In genomic region chr2:104134150-104135056, GRCm38 (mm10) we compare ENCODE assay signal across 9 mouse cellular contexts. TPM values are rescaled to one million over a fixed set of nuclear protein-coding genes. Genes with fewer than 3 reads are reported as not detected.
DNase-seq lines count a peak whose midpoint lies in the region; ATAC-seq and TF ChIP-seq lines count a peak whose summit lies in the region.
"Had no signal": no experiment of that assay in that cellular context is flagged by ENCODE, and none has a peak within 500 bp of the region (broad histone marks: within the 10 kb centered on the region; RNA-seq: fewer than 3 reads in every experiment).

No protein-coding gene starts in this region.

- WGBS in hindbrain, embryonic 11.5 days = 52% methylated on average over 8 of the region's 8 CpGs
- WGBS in lung, postnatal 0 days = 43% methylated on average over 8 of the region's 8 CpGs

- H3K4me1 ChIP-seq in bone marrow macrophage, adult 2 months (ENCODE audit: control insufficient read depth, insufficient read depth, low read length) = no peaks in the 10 kb centered on the region
- H3K4me1 ChIP-seq in embryonic fibroblast, embryonic 13.5 days (ENCODE audit: control insufficient read depth, insufficient read depth, low read length) = no peaks in the 10 kb centered on the region
- H3K4me1 ChIP-seq in hindbrain, embryonic 11.5 days (replicated peaks; ENCODE audit: control insufficient read depth, insufficient read depth, low read length) = no peaks in the 10 kb centered on the region
- H3K4me1 ChIP-seq in lung, postnatal 0 days (ENCODE audit: insufficient read depth, low read depth, low read length) = no peaks in the 10 kb centered on the region

- peak; percentile 91 for DNase-seq in ES-CJ7 (ENCODE audit: low read depth, low spot score)
- peak; percentile 84 for DNase-seq in hindbrain, embryonic 11.5 days (ENCODE audit: low spot score)
- DNase-seq in layer of hippocampus, adult 2 months (ENCODE audit: low spot score in 2 of 2) = peak; percentile 73 to 74
- DNase-seq in lung, postnatal 0 days (ENCODE audit: low spot score) = peak; percentile 84
- peak; percentile 86 for DNase-seq in retina, postnatal 1 day
- peak; percentile 47 for DNase-seq in urinary bladder, postnatal 25 days (ENCODE audit: low spot score)

- no peak overlapping the region for H3K4me2 ChIP-seq in hindbrain, embryonic 11.5 days (replicated peaks; ENCODE audit: low read depth, low read length)
- H3K4me2 ChIP-seq in lung, postnatal 0 days (replicated peaks; ENCODE audit: low read depth, low read length) = no peak overlapping the region
- H3K4me2 ChIP-seq: heart, embryonic 13.5 days had no signal

- no peaks in the 10 kb centered on the region for H3K9me3 ChIP-seq in hindbrain, embryonic 11.5 days (ENCODE audit: control insufficient read depth, low read length)
- no peaks in the 10 kb centered on the region for H3K9me3 ChIP-seq in lung, postnatal 0 days (ENCODE audit: low read length)
- H3K9me3 ChIP-seq: heart, embryonic 13.5 days had no signal

- ATAC-seq in hindbrain, embryonic 11.5 days (ENCODE audit: low FRiP score) = peak; percentile 64
- peak; percentile 48 for ATAC-seq in lung, postnatal 0 days

- H3K36me3 ChIP-seq in hindbrain, embryonic 11.5 days (ENCODE audit: control insufficient read depth, insufficient read depth, low read length) = no peaks in the 10 kb centered on the region
- no peaks in the 10 kb centered on the region for H3K36me3 ChIP-seq in lung, postnatal 0 days (ENCODE audit: insufficient read depth, low read length)
- H3K36me3 ChIP-seq: heart, embryonic 13.5 days had no signal

- H3K27ac ChIP-seq in bone marrow macrophage, adult 2 months (ENCODE audit: insufficient read depth, low read depth, low read length) = no peak overlapping the region
- no peak overlapping the region for H3K27ac ChIP-seq in embryonic fibroblast, embryonic 13.5 days (ENCODE audit: insufficient read depth, low read length)
- H3K27ac ChIP-seq in hindbrain, embryonic 11.5 days (ENCODE audit: low read depth, low read length) = no peak overlapping the region
- H3K27ac ChIP-seq in layer of hippocampus, adult 2 months = no peak overlapping the region
- no peak overlapping the region for H3K27ac ChIP-seq in lung, postnatal 0 days (ENCODE audit: low read length)
- H3K27ac ChIP-seq: heart, embryonic 13.5 days had no signal

- no peak for TF ChIP-seq POLR2A in bone marrow macrophage, adult 2 months (IDR thresholded peaks at IDR 0.05; ENCODE audit: borderline replicate concordance, low read depth, low read length)
- TF ChIP-seq POLR2A in embryonic fibroblast, embryonic 13.5 days (IDR thresholded peaks at IDR 0.05; ENCODE audit: low read depth, low read length) = no peak

- no peak overlapping the region for H3K9ac ChIP-seq in hindbrain, embryonic 11.5 days (ENCODE audit: low read depth, low read length)
- no peak overlapping the region for H3K9ac ChIP-seq in lung, postnatal 0 days (replicated peaks; ENCODE audit: low read depth)
- H3K9ac ChIP-seq: heart, embryonic 13.5 days had no signal

- no peaks in the 10 kb centered on the region; the same call in 1 of the 2 replicates for H3K27me3 ChIP-seq in hindbrain, embryonic 11.5 days (ENCODE audit: control insufficient read depth, insufficient read depth, low read length)
- no peaks in the 10 kb centered on the region for H3K27me3 ChIP-seq in lung, postnatal 0 days (replicated peaks; ENCODE audit: insufficient read depth, low read length)

- TF ChIP-seq CTCF in bone marrow macrophage, adult 2 months (IDR thresholded peaks at IDR 0.05; ENCODE audit: low read depth, low read length) = peak; percentile 56
- TF ChIP-seq CTCF in embryonic fibroblast, embryonic 13.5 days (IDR thresholded peaks at IDR 0.05; ENCODE audit: borderline replicate concordance, insufficient read depth, low read length) = peak; percentile 36
- TF ChIP-seq CTCF in layer of hippocampus, adult 2 months (conservative IDR thresholded peaks at IDR 0.05) = peak; percentile 97
- TF ChIP-seq CTCF in lung, postnatal 0 days (IDR thresholded peaks at IDR 0.05) = peak; percentile 95

- no peak for TF ChIP-seq EP300 in lung, postnatal 0 days (IDR thresholded peaks at IDR 0.05)

- no peak overlapping the region for H3K4me3 ChIP-seq in bone marrow macrophage, adult 2 months (ENCODE audit: insufficient read depth, low read length)
- no peak overlapping the region for H3K4me3 ChIP-seq in embryonic fibroblast, embryonic 13.5 days (ENCODE audit: insufficient read depth, low read length)
- no peak overlapping the region for H3K4me3 ChIP-seq in hindbrain, embryonic 11.5 days (ENCODE audit: low read depth, low read length)
- no peak overlapping the region for H3K4me3 ChIP-seq in layer of hippocampus, adult 2 months
- H3K4me3 ChIP-seq in lung, postnatal 0 days (ENCODE audit: low read depth, low read length) = no peak overlapping the region
- H3K4me3 ChIP-seq: heart, embryonic 13.5 days had no signal

RNA-seq across cellular contexts. Expression of gene A930018P22Rik, which starts 11.8 kb away (rescaled TPM):
- not detected in 2 replicates for polyA plus RNA-seq in bone marrow macrophage, adult 2 months (2012; ENCODE audit: insufficient read depth, insufficient read length, missing spikeins)
- polyA plus RNA-seq in embryonic fibroblast, embryonic 13.5 days (2011; ENCODE audit: insufficient read length, low read depth, missing spikeins) = not detected in 2 replicates
- polyA plus RNA-seq in hindbrain, embryonic 11.5 days (2014; fragmentation: Nextera tagmentation; extraction: Ambion mirVana) = 0.18 TPM in 1 of 2 replicates, not detected in the other
- not detected for total RNA-seq in layer of hippocampus, adult 2 months (2021)
- 0.14 TPM in 1 of 2 replicates, not detected in the other for polyA plus RNA-seq in lung, postnatal 0 days (2015; fragmentation: Nextera tagmentation; extraction: Ambion mirVana)

RNA-seq across cellular contexts. Expression of gene Cd59a, which starts 38.8 kb away (rescaled TPM):
- polyA plus RNA-seq in bone marrow macrophage, adult 2 months (2012; ENCODE audit: insufficient read depth, insufficient read length, missing spikeins) = 16.3 and 17.4 TPM in 2 replicates
- polyA plus RNA-seq in embryonic fibroblast, embryonic 13.5 days (2011; ENCODE audit: insufficient read length, low read depth, missing spikeins) = 52.5 and 67.1 TPM in 2 replicates
- 31.7 and 32.3 TPM in 2 replicates for polyA plus RNA-seq in hindbrain, embryonic 11.5 days (2014; fragmentation: Nextera tagmentation; extraction: Ambion mirVana)
- total RNA-seq in layer of hippocampus, adult 2 months (2021) = 1 to 10 TPM; 3.0 to 4.4 TPM
- 32.4 and 33.2 TPM in 2 replicates for polyA plus RNA-seq in lung, postnatal 0 days (2015; fragmentation: Nextera tagmentation; extraction: Ambion mirVana)

Comparison
In these comparisons a context has a peak if more than half of its experiments do, and no peak if none do; other contexts are left out.
1. CTCF ChIP-seq: peak in every context shown above with its lines; median percentile 97 in layer of hippocampus, adult 2 months; 95 in lung, postnatal 0 days; 56 in bone marrow macrophage, adult 2 months; 36 in embryonic fibroblast, embryonic 13.5 days.